Mouse (Mus musculus): ENCODE measurements around the gene Lsm6. TPM values are rescaled to one million over a fixed set of nuclear protein-coding genes. Genes with fewer than 3 reads are reported as not detected.

The Lsm6 gene
- 284 and 311 TPM in 2 replicates for polyA plus RNA-seq (2014; fragmentation: Nextera tagmentation; extraction: Ambion mirVana)

DNA sequence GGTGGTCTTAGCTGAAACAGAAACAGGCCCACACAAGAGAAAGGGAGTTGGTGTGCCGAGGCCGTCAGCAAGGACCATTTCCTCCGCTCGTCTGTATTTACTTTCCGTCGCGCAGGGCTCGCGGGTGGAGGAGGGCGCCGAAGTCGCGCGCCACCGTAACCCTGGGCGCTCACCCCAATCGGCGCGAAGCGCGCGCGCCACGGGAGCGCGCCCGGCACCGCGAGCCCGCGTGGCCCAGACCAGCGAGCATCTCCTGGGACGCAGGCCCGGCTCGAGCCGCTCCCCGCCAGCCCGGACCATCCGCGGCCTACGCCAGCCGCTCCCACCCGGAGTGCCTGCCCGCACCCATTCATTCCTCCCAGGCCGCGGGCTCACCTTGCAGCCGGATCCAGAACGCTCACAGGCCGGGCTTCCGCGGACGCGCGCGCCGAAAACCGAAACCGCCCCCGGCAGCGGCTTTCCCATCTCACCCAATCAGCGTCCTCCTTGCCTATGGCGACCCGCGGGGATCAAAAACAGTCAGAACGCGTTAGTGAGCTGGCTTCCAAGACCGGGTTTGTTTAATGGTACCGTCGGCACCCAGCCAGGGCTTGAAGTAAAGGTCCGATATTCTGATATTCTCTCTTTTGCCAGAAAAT is at the start of gene Lsm6:
Lsm6 (minus strand) TSS at position 468 of the 638 bp plus-strand sequence.
- H3K4me3 ChIP-seq (ENCODE audit: low read depth, low read length), result peak within 1 kb of the TSS; percentile 79
- H3K4me2 ChIP-seq (ENCODE audit: low read depth, low read length), result peak within 1 kb of the TSS; percentile 67
- H3K9ac ChIP-seq (ENCODE audit: low read depth, low read length), result peak within 1 kb of the TSS; percentile 94
- H3K36me3 ChIP-seq (ENCODE audit: control insufficient read depth, insufficient read depth, low read length), result peaks cover 26% of the 10 kb centered on the region; the same call in 1 of the 2 replicates
- peak; percentile 93 for ATAC-seq (ENCODE audit: low read depth)
- under 1% methylated on average over 45 of the region's 70 CpGs for WGBS
- peaks cover 10% of the 10 kb centered on the region; the same call in 1 of the 2 replicates for H3K4me1 ChIP-seq (ENCODE audit: control insufficient read depth, insufficient read depth, low read length)
- H3K27me3 ChIP-seq (replicated peaks; ENCODE audit: control insufficient read depth, insufficient read depth, low read length), result no peaks in the 10 kb centered on the region
- H3K9me3 ChIP-seq (ENCODE audit: control insufficient read depth, low read length), result no peaks in the 10 kb centered on the region
- peak; percentile 97 for DNase-seq (ENCODE audit: low spot score)
- H3K27ac ChIP-seq (replicated peaks; ENCODE audit: low read depth, low read length), result peak within 1 kb of the TSS; percentile 97

DNA sequence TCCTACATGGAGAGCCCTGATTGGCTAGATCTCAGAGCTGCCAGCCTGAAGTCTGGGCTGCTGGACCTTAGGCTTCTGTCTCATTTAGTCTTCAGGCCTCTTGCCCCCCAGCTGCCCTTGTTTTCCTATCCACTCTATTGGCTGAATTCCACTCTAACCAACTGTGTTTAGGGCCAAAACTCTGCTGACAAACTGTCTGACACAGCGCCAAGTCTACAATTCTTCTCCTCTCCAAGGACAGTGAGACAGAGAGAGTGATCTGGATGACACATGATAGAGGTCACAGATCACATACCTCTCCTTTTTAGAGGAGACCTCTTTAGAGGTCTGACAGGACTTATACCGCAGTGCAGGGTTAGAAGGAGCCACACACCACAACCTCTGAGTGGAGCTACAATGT is 46.1 kb upstream of the Lsm6 start:
- Histone ChIP-seq H3K4me1 (ENCODE audit: control insufficient read depth, insufficient read depth, low read length) (no peaks in the 10 kb centered on the region), H3K27me3 (replicated peaks; ENCODE audit: control insufficient read depth, insufficient read depth, low read length) (no peaks in the 10 kb centered on the region), H3K27ac (replicated peaks; ENCODE audit: low read depth, low read length) (no peak overlapping the region), H3K9me3 (ENCODE audit: control insufficient read depth, low read length) (no peaks in the 10 kb centered on the region), H3K4me2 (ENCODE audit: low read depth, low read length) (no peak overlapping the region), H3K4me3 (ENCODE audit: low read depth, low read length) (no peak overlapping the region), H3K9ac (ENCODE audit: low read depth, low read length) (no peak overlapping the region), H3K36me3 (ENCODE audit: control insufficient read depth, insufficient read depth, low read length) (no peaks in the 10 kb centered on the region)
- ATAC-seq (ENCODE audit: low read depth) (no peak), DNase-seq (ENCODE audit: low spot score) (no peak)
- WGBS, result 86% methylated on average over 2 of the region's 2 CpGs

DNA sequence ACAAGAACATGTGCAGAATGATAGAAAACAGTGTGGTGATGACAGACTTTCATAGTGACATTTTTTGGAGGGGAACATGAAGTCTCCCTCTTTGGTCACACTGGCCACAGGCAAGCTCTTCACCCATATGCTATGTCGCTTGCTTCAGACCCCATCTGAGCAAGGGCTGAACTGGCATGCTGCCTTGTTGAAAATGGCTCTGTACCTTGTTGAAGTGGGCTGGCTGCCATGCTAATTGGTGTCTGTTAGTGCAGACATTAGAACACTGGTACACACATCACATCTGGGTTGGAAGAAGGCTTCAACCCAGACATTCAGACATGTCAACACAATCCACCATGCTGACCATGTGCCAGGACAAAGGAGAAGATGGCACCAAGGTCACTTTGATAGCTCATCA is 42.1 kb upstream of the Lsm6 start:
- no peak overlapping the region for H3K9ac ChIP-seq (ENCODE audit: low read depth, low read length)
- H3K27me3 ChIP-seq (replicated peaks; ENCODE audit: control insufficient read depth, insufficient read depth, low read length), result no peaks in the 10 kb centered on the region
- ATAC-seq (ENCODE audit: low read depth) (no peak), DNase-seq (ENCODE audit: low spot score) (no peak)
- H3K36me3 ChIP-seq (ENCODE audit: control insufficient read depth, insufficient read depth, low read length), result no peaks in the 10 kb centered on the region
- H3K4me2 ChIP-seq (ENCODE audit: low read depth, low read length), result no peak overlapping the region
- WGBS, result 50% methylated on average over 1 of the region's 1 CpGs
- H3K27ac ChIP-seq (replicated peaks; ENCODE audit: low read depth, low read length), result no peak overlapping the region
- no peaks in the 10 kb centered on the region for H3K9me3 ChIP-seq (ENCODE audit: control insufficient read depth, low read length)
- H3K4me3 ChIP-seq (ENCODE audit: low read depth, low read length), result no peak overlapping the region
- peaks cover 4% of the 10 kb centered on the region for H3K4me1 ChIP-seq (ENCODE audit: control insufficient read depth, insufficient read depth, low read length)

DNA sequence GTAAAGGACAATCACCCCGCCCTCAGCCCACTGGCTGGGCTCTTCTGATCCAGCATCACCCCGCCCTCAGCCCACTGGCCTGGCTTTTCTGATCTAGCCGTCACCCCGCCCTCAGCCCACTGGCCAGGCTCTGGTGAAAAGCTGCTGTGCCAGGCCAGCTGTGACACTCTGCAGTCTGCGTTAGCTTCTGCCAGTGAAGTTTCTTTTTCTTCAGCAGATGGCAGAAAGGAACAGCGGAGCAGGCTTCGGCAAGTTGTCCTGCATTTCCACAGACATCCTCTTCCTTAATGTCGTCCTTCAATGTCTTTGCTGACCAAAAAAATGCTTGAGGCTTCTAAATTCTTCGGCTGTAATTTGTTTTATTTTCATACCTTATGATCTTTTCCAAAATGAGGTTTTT is 41.1 kb upstream of the Lsm6 start:
- Histone ChIP-seq H3K4me3 (ENCODE audit: low read depth, low read length) (no peak overlapping the region), H3K27ac (replicated peaks; ENCODE audit: low read depth, low read length) (no peak overlapping the region), H3K9me3 (ENCODE audit: control insufficient read depth, low read length) (no peaks in the 10 kb centered on the region), H3K36me3 (ENCODE audit: control insufficient read depth, insufficient read depth, low read length) (no peaks in the 10 kb centered on the region), H3K9ac (ENCODE audit: low read depth, low read length) (no peak overlapping the region), H3K4me2 (ENCODE audit: low read depth, low read length) (no peak overlapping the region), H3K4me1 (ENCODE audit: control insufficient read depth, insufficient read depth, low read length) (peaks cover 4% of the 10 kb centered on the region), H3K27me3 (replicated peaks; ENCODE audit: control insufficient read depth, insufficient read depth, low read length) (no peaks in the 10 kb centered on the region)
- DNase-seq (ENCODE audit: low spot score), result no peak
- no peak for ATAC-seq (ENCODE audit: low read depth)
- 62% methylated on average over 9 of the region's 9 CpGs for WGBS

DNA sequence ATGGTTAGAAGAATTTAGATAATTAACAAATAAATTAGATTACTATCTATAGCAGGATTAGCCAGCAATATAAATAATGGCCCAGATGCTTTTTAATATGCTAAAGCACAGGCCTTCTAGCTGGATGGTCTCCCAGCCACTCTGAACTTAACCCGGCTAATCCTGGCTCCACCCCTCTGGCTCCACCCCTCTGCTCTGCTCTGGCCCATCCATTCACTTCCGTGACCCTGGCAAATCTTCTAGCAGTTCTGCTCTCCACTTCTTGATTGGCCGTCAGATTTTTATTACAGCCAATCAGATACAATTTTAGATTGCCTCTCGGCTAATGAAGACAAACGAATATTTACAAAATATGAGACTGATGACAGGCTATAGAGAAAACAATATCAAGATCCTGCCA is 39.8 kb upstream of the Lsm6 start:
- H3K27ac ChIP-seq (replicated peaks; ENCODE audit: low read depth, low read length), result no peak overlapping the region
- WGBS, result 54% methylated on average over 5 of the region's 5 CpGs
- no peak overlapping the region for H3K4me3 ChIP-seq (ENCODE audit: low read depth, low read length)
- H3K4me1 ChIP-seq (ENCODE audit: control insufficient read depth, insufficient read depth, low read length), result peaks cover 4% of the 10 kb centered on the region
- no peak overlapping the region for H3K4me2 ChIP-seq (ENCODE audit: low read depth, low read length)
- H3K9me3 ChIP-seq (ENCODE audit: control insufficient read depth, low read length), result no peaks in the 10 kb centered on the region
- no peak overlapping the region for H3K9ac ChIP-seq (ENCODE audit: low read depth, low read length)
- DNase-seq (ENCODE audit: low spot score) (no peak), ATAC-seq (ENCODE audit: low read depth) (no peak)
- no peaks in the 10 kb centered on the region for H3K36me3 ChIP-seq (ENCODE audit: control insufficient read depth, insufficient read depth, low read length)
- H3K27me3 ChIP-seq (replicated peaks; ENCODE audit: control insufficient read depth, insufficient read depth, low read length), result no peaks in the 10 kb centered on the region

DNA sequence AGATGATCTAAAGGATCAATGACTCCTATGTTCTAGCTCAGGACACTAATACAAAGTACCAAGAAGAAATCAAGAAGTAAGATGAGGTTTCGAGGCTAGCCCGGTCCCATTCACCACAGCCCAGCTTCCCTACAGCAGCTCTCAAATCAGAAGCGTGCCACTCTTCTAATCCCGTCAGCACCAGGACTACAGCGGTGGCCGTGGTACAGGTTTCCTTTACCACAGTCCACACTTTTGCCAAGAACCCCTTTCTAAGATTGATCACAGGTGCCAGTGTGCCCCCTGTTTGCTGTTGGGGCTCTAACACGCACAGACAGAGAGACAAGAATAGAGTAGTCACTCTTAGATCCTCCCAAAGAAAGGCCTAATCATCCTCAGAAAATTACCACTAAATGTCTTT is 36.5 kb upstream of the Lsm6 start:
- Histone ChIP-seq H3K36me3 (ENCODE audit: control insufficient read depth, insufficient read depth, low read length) (no peaks in the 10 kb centered on the region), H3K27me3 (replicated peaks; ENCODE audit: control insufficient read depth, insufficient read depth, low read length) (no peaks in the 10 kb centered on the region), H3K4me3 (ENCODE audit: low read depth, low read length) (no peak overlapping the region), H3K4me1 (ENCODE audit: control insufficient read depth, insufficient read depth, low read length) (peaks cover 4% of the 10 kb centered on the region), H3K9me3 (ENCODE audit: control insufficient read depth, low read length) (no peaks in the 10 kb centered on the region), H3K9ac (ENCODE audit: low read depth, low read length) (no peak overlapping the region), H3K4me2 (ENCODE audit: low read depth, low read length) (no peak overlapping the region), H3K27ac (replicated peaks; ENCODE audit: low read depth, low read length) (no peak overlapping the region)
- no peak for DNase-seq (ENCODE audit: low spot score)
- no peak for ATAC-seq (ENCODE audit: low read depth)
- 91% methylated on average over 7 of the region's 7 CpGs for WGBS

DNA sequence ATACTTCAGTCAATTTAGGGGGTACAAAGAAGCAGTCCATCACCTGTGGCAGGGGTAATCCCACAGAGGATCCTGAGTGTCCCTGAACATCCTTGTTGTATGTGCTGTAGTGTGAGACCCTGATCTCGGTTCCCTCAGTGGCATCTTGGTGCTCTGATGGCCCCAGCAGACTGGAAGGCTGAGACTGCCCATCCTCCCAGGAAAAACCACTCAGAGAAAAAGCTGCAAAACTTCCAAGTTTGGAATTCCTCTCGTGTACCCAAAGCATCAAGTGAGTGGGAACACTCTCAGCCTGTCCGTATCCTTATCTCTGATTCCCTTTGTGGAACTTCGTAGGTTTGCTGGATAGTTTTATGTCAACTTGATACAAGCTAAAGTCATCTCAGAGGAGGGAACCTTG is 31.3 kb upstream of the Lsm6 start:
- H3K36me3 ChIP-seq (ENCODE audit: control insufficient read depth, insufficient read depth, low read length), result no peaks in the 10 kb centered on the region
- 71% methylated on average over 4 of the region's 4 CpGs for WGBS
- H3K4me3 ChIP-seq (ENCODE audit: low read depth, low read length), result no peak overlapping the region
- no peak overlapping the region for H3K4me2 ChIP-seq (ENCODE audit: low read depth, low read length)
- no peaks in the 10 kb centered on the region for H3K4me1 ChIP-seq (ENCODE audit: control insufficient read depth, insufficient read depth, low read length)
- no peak overlapping the region for H3K9ac ChIP-seq (ENCODE audit: low read depth, low read length)
- no peak for DNase-seq (ENCODE audit: low spot score)
- no peak for ATAC-seq (ENCODE audit: low read depth)
- no peaks in the 10 kb centered on the region for H3K9me3 ChIP-seq (ENCODE audit: control insufficient read depth, low read length)
- no peak overlapping the region for H3K27ac ChIP-seq (replicated peaks; ENCODE audit: low read depth, low read length)
- H3K27me3 ChIP-seq (replicated peaks; ENCODE audit: control insufficient read depth, insufficient read depth, low read length), result no peaks in the 10 kb centered on the region

DNA sequence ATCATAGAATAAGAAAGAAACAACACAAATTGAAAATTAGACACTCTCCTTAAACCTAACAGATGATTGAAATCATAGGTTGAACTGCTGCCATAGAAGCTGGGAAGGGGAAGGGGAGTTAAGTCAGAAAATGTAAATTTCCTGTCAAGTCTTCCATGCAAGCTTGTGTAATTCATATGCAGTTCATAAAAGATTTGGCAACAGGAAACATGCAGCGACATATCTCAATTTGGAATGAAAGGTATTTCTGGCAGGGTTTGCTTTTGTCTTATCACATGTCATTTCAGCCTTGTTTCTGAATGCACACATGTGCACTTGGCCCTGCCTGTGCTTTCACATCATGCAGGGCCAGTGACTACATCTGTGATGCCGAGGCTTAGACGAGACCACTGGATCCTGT is 26.3 kb upstream of the Lsm6 start:
- no peak overlapping the region; the same call in 1 of the 2 replicates for H3K9ac ChIP-seq (ENCODE audit: low read depth, low read length)
- no peak overlapping the region for H3K27ac ChIP-seq (replicated peaks; ENCODE audit: low read depth, low read length)
- H3K27me3 ChIP-seq (replicated peaks; ENCODE audit: control insufficient read depth, insufficient read depth, low read length), result no peaks in the 10 kb centered on the region
- no peaks in the 10 kb centered on the region for H3K36me3 ChIP-seq (ENCODE audit: control insufficient read depth, insufficient read depth, low read length)
- H3K4me1 ChIP-seq (ENCODE audit: control insufficient read depth, insufficient read depth, low read length), result no peaks in the 10 kb centered on the region
- DNase-seq (ENCODE audit: low spot score) (peak; percentile 67), ATAC-seq (ENCODE audit: low read depth) (no peak)
- no peak overlapping the region for H3K4me2 ChIP-seq (ENCODE audit: low read depth, low read length)
- 50% methylated on average over 3 of the region's 3 CpGs for WGBS
- no peaks in the 10 kb centered on the region for H3K9me3 ChIP-seq (ENCODE audit: control insufficient read depth, low read length)
- H3K4me3 ChIP-seq (ENCODE audit: low read depth, low read length), result no peak overlapping the region

DNA sequence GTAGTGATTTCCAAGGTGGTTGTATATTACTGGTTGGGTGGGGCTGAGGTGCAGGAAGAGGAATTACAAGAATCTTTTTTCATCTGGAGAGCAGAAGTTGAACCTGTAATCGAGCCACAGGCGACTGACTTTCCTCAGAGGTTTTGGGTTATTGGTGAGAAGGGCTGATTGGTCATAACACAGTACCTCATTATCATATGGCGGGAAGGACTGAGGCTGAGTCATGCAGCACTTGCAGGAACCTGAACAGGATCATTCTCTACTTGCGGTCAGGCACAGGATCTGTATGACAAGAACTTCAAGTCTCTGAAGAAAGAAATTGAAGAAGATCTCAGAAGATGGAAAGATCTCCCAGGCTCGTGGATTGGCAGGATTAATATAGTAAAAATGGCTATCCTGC is 23.6 kb upstream of the Lsm6 start:
- H3K27me3 ChIP-seq (replicated peaks; ENCODE audit: control insufficient read depth, insufficient read depth, low read length), result no peaks in the 10 kb centered on the region
- DNase-seq (ENCODE audit: low spot score) (no peak), ATAC-seq (ENCODE audit: low read depth) (no peak)
- H3K4me3 ChIP-seq (ENCODE audit: low read depth, low read length), result no peak overlapping the region
- H3K36me3 ChIP-seq (ENCODE audit: control insufficient read depth, insufficient read depth, low read length), result no peaks in the 10 kb centered on the region
- no peak overlapping the region for H3K27ac ChIP-seq (replicated peaks; ENCODE audit: low read depth, low read length)
- no peak overlapping the region for H3K4me2 ChIP-seq (ENCODE audit: low read depth, low read length)
- H3K9me3 ChIP-seq (ENCODE audit: control insufficient read depth, low read length), result no peaks in the 10 kb centered on the region
- 85% methylated on average over 5 of the region's 5 CpGs for WGBS
- H3K4me1 ChIP-seq (ENCODE audit: control insufficient read depth, insufficient read depth, low read length), result no peaks in the 10 kb centered on the region
- no peak overlapping the region for H3K9ac ChIP-seq (ENCODE audit: low read depth, low read length)

All from embryonic facial prominence, embryonic 14.5 days (tissue).